Mouse (Mus musculus) kidney, adult 8-10 months (tissue): Measurements from ENCODE around the gene Mamdc2.

Experiments
- DNase-seq, 2 experiments: peaks; one replicate each; pipeline ENCODE4 v3.0.0; 2022

Gene Mamdc2

GRCm38 (mm10) chr19:23417668-23418067, 30.6 kb downstream of the Mamdc2 start:
- no peak for DNase-seq

GRCm38 (mm10) chr19:23410800-23411199, 37.4 kb downstream of the Mamdc2 start:
- no peak for DNase-seq

- no peak for DNase-seq
Measured at GRCm38 (mm10) chr19:23410328-23410727, 37.9 kb downstream of the Mamdc2 start.

- no peak for DNase-seq
Measured at GRCm38 (mm10) chr19:23401469-23402135, 46.6 kb downstream of the Mamdc2 start.

- peak; percentile 13 to 21 for DNase-seq
Measured at GRCm38 (mm10) chr19:23400485-23400884, 47.8 kb downstream of the Mamdc2 start.

- no peak for DNase-seq
Measured at GRCm38 (mm10) chr19:23395956-23396355, 52.3 kb downstream of the Mamdc2 start.

- DNase-seq: no peak
Measured at GRCm38 (mm10) chr19:23394597-23394996, 53.6 kb downstream of the Mamdc2 start.

- no peak for DNase-seq
Measured at GRCm38 (mm10) chr19:23388862-23389272, 59.4 kb downstream of the Mamdc2 start.

GRCm38 (mm10) chr19:23388083-23388861, 60.0 kb downstream of the Mamdc2 start:
- DNase-seq: no peak

GRCm38 (mm10) chr19:23382396-23382795, 65.8 kb downstream of the Mamdc2 start:
- DNase-seq: no peak

- no peak for DNase-seq
Measured at GRCm38 (mm10) chr19:23380968-23381367, 67.3 kb downstream of the Mamdc2 start.

- no peak for DNase-seq
Measured at GRCm38 (mm10) chr19:23379752-23380504, 68.3 kb downstream of the Mamdc2 start.

GRCm38 (mm10) chr19:23376536-23377201, 71.6 kb downstream of the Mamdc2 start:
- DNase-seq: no peak

- no peak for DNase-seq
Measured at GRCm38 (mm10) chr19:23374941-23375656, 73.1 kb downstream of the Mamdc2 start.

GRCm38 (mm10) chr19:23373728-23374127, 74.5 kb downstream of the Mamdc2 start:
- DNase-seq: no peak

- DNase-seq: peak; percentile 10 to 52
Measured at GRCm38 (mm10) chr19:23373287-23373686, 75.0 kb downstream of the Mamdc2 start.

- no peak for DNase-seq
Measured at GRCm38 (mm10) chr19:23369275-23369674, 79.0 kb downstream of the Mamdc2 start.

- DNase-seq: no peak
Measured at GRCm38 (mm10) chr19:23362006-23362405, 86.2 kb downstream of the Mamdc2 start.

- DNase-seq: no peak
Measured at GRCm38 (mm10) chr19:23361124-23361523, 87.1 kb downstream of the Mamdc2 start.

GRCm38 (mm10) chr19:23360536-23360935, 87.7 kb downstream of the Mamdc2 start:
- DNase-seq: no peak

- no peak for DNase-seq
Measured at GRCm38 (mm10) chr19:23357253-23357652, 91.0 kb downstream of the Mamdc2 start.

GRCm38 (mm10) chr19:23354738-23355137, 93.5 kb downstream of the Mamdc2 start:
- DNase-seq: no peak
